Mouse (Mus musculus): ENCODE measurements around the gene Tmem208. TPM values are rescaled to one million over a fixed set of nuclear protein-coding genes. Genes with fewer than 3 reads are reported as not detected.
A peak's percentile ranks its signal among the peaks of the same experiment; 100 is the strongest.
"Not testable (repeated sequence)": the region's sequence is repeated elsewhere in the genome, so short reads cannot be mapped to it uniquely, and the experiment has no call there.

Tmem208 gene
- polyA plus RNA-seq, 1 experiment from 2014 or later, result 136 TPM

DNA sequence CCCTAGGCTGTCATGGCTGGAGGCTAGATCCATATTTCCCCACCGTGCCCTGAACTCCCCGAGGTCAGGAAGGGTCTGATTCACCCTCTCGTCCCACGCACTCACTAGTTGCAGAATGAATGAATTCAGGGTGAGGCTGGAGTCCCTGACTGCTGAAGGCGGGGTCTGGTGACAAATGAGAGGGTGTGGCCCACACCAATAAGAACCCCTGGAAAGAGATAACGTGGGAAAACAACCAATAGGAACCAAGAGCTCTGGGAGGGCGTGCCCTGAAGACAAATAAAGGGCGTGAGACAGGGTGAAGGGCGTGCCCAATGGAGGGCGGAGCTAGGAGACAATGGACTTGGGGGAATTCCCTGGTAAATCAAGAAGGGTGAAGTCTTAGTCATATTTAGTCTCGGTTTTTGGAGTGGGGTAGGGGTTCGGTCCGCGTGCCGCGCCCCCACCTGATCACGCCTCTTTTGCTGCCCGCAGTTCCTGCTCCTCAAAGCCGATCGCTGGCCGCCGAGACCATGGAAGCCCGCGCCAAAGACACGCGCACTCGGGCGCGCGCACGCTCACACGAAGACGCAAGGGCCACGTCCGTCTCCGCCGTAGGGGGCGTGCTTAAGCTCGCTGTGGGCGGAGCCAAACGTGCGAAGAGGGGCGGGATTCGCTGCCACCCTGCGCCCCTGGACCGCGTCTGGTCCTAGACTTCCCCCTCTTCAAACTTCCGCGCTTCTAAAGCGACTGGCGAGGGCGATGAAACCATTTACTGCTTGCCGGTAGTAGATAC, 37.0 kb upstream of the Tmem208 start:
- Histone ChIP-seq H3K4me2 (replicated peaks; ENCODE audit: low read depth, low read length) (peak overlapping the region; percentile 91), H3K4me1 (ENCODE audit: insufficient read depth, low read length) (peaks cover 20% of the 10 kb centered on the region), H3K36me3 (ENCODE audit: insufficient read depth, low read length) (no peaks in the 10 kb centered on the region; the same call in 1 of the 2 replicates), H3K9me3 (ENCODE audit: low read length) (no peaks in the 10 kb centered on the region), H3K4me3 (ENCODE audit: low read length) (peak overlapping the region; percentile 64), H3K27ac (ENCODE audit: low read length) (peak overlapping the region; percentile 84), H3K9ac (replicated peaks; ENCODE audit: low read length) (peak overlapping the region; percentile 72), H3K27me3 (ENCODE audit: insufficient read depth, low read length) (peaks cover 11% of the 10 kb centered on the region)
- ATAC-seq (ENCODE audit: low FRiP score, low TSS enrichment), result peak; percentile 88
- WGBS, result under 1% methylated on average over 53 of the region's 53 CpGs

GRCm38 (mm10) chr8:105289805-105290460, 36.2 kb upstream of the Tmem208 start, which contains the start of gene 4931428F04Rik:
TSS of gene 4931428F04Rik (minus strand) at chr8:105289864.
- H3K9me3 ChIP-seq (ENCODE audit: low read length), result no peaks in the 10 kb centered on the region
- peak within 1 kb of the TSS; percentile 84 for H3K27ac ChIP-seq (ENCODE audit: low read length)
- peak within 1 kb of the TSS; percentile 72 for H3K9ac ChIP-seq (replicated peaks; ENCODE audit: low read length)
- peak within 1 kb of the TSS; percentile 91 for H3K4me2 ChIP-seq (replicated peaks; ENCODE audit: low read depth, low read length)
- peaks cover 20% of the 10 kb centered on the region for H3K4me1 ChIP-seq (ENCODE audit: insufficient read depth, low read length)
- H3K27me3 ChIP-seq (ENCODE audit: insufficient read depth, low read length), result peaks cover 11% of the 10 kb centered on the region
- ATAC-seq (ENCODE audit: low FRiP score, low TSS enrichment), result peak; percentile 24
- WGBS, result 1% methylated on average over 43 of the region's 43 CpGs
- H3K4me3 ChIP-seq (ENCODE audit: low read length), result peak within 1 kb of the TSS; percentile 64
- no peaks in the 10 kb centered on the region for H3K36me3 ChIP-seq (ENCODE audit: insufficient read depth, low read length)

GRCm38 (mm10) chr8:105290554-105291314, 35.4 kb upstream of the Tmem208 start:
- no peak overlapping the region for H3K9ac ChIP-seq (replicated peaks; ENCODE audit: low read length)
- WGBS, result 6% methylated on average over 31 of the region's 31 CpGs
- H3K9me3 ChIP-seq (ENCODE audit: low read length), result no peaks in the 10 kb centered on the region
- H3K4me2 ChIP-seq (replicated peaks; ENCODE audit: low read depth, low read length), result peak overlapping the region; percentile 91
- H3K4me3 ChIP-seq (ENCODE audit: low read length), result peak overlapping the region; percentile 1; the same call in 1 of the 2 replicates
- H3K36me3 ChIP-seq (ENCODE audit: insufficient read depth, low read length), result no peaks in the 10 kb centered on the region
- no peak overlapping the region for H3K27ac ChIP-seq (ENCODE audit: low read length)
- no peak for ATAC-seq (ENCODE audit: low FRiP score, low TSS enrichment)
- peaks cover 20% of the 10 kb centered on the region for H3K4me1 ChIP-seq (ENCODE audit: insufficient read depth, low read length)
- peaks cover 11% of the 10 kb centered on the region for H3K27me3 ChIP-seq (ENCODE audit: insufficient read depth, low read length)

- not testable (repeated sequence) for H3K4me2 ChIP-seq (replicated peaks; ENCODE audit: low read depth, low read length); H3K9ac ChIP-seq (replicated peaks; ENCODE audit: low read length); ATAC-seq (ENCODE audit: low FRiP score, low TSS enrichment); H3K4me3 ChIP-seq (ENCODE audit: low read length); H3K9me3 ChIP-seq (ENCODE audit: low read length); H3K27ac ChIP-seq (ENCODE audit: low read length); H3K36me3 ChIP-seq (ENCODE audit: insufficient read depth, low read length)
- H3K27me3 ChIP-seq (ENCODE audit: insufficient read depth, low read length), result peaks cover 11% of the 10 kb centered on the region
- H3K4me1 ChIP-seq (ENCODE audit: insufficient read depth, low read length), result peaks cover 20% of the 10 kb centered on the region
- 78% methylated on average over 8 of the region's 8 CpGs for WGBS
Observed at GRCm38 (mm10) chr8:105291364-105291763, 34.8 kb upstream of the Tmem208 start.

GRCm38 (mm10) chr8:105291802-105292201, 34.4 kb upstream of the Tmem208 start:
- WGBS, result 73% methylated on average over 3 of the region's 3 CpGs
- H3K4me1 ChIP-seq (ENCODE audit: insufficient read depth, low read length), result peaks cover 23% of the 10 kb centered on the region
- H3K36me3 ChIP-seq (ENCODE audit: insufficient read depth, low read length); ATAC-seq (ENCODE audit: low FRiP score, low TSS enrichment); H3K4me3 ChIP-seq (ENCODE audit: low read length); H3K4me2 ChIP-seq (replicated peaks; ENCODE audit: low read depth, low read length); H3K9ac ChIP-seq (replicated peaks; ENCODE audit: low read length); H3K9me3 ChIP-seq (ENCODE audit: low read length); H3K27ac ChIP-seq (ENCODE audit: low read length): not testable (repeated sequence)
- H3K27me3 ChIP-seq (ENCODE audit: insufficient read depth, low read length), result peaks cover 11% of the 10 kb centered on the region

DNA sequence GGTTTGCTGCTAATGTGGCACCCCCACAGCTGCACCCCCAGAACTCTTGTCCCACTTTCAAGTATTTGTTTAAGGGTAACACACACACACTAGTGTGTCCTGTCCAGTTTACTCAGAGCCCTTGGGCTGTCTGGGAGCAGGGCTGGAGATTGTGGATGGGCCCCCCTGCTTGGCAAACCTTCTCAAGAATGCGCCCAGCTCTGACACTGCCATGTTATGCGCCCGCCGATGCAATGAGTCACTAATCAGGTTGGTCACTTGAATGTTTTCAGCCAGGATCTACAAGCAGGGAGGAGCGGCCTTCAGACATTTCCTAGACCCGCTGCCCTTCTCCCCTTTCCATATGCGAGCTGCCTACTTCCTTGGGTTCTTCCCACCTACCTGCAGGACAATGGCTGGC, 33.7 kb upstream of the Tmem208 start:
- Histone ChIP-seq H3K36me3 (ENCODE audit: insufficient read depth, low read length) (no peaks in the 10 kb centered on the region), H3K27ac (ENCODE audit: low read length) (no peak overlapping the region), H3K4me3 (ENCODE audit: low read length) (no peak overlapping the region), H3K9ac (replicated peaks; ENCODE audit: low read length) (no peak overlapping the region), H3K9me3 (ENCODE audit: low read length) (no peaks in the 10 kb centered on the region), H3K27me3 (ENCODE audit: insufficient read depth, low read length) (peaks cover 11% of the 10 kb centered on the region), H3K4me2 (replicated peaks; ENCODE audit: low read depth, low read length) (no peak overlapping the region), H3K4me1 (ENCODE audit: insufficient read depth, low read length) (peaks cover 27% of the 10 kb centered on the region)
- WGBS, result 90% methylated on average over 7 of the region's 7 CpGs
- no peak for ATAC-seq (ENCODE audit: low FRiP score, low TSS enrichment)

DNA sequence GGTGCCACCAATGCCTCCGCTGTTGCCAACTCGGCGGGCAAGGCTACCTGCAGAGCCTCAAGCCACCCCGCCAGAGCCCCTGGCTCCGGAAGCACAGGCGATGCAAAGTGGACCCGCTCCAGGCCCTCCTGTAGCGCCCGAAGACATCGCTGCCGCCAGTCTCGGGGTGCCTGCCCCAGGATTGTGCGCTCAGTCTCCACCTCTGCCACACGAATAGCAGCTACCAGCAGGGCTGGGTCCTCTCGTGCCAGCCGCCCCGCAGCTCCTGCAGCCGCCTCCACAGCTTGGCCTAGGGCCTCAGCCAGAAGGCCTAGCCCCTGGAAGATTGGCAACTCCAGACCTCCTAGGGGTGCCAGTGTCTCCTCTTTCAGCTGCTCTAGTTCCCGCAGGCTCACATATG, 32.7 kb upstream of the Tmem208 start:
- Histone ChIP-seq H3K4me1 (ENCODE audit: insufficient read depth, low read length) (peaks cover 30% of the 10 kb centered on the region), H3K27me3 (ENCODE audit: insufficient read depth, low read length) (peaks cover 11% of the 10 kb centered on the region), H3K4me3 (ENCODE audit: low read length) (no peak overlapping the region), H3K9me3 (ENCODE audit: low read length) (no peaks in the 10 kb centered on the region), H3K36me3 (ENCODE audit: insufficient read depth, low read length) (no peaks in the 10 kb centered on the region), H3K27ac (ENCODE audit: low read length) (no peak overlapping the region), H3K4me2 (replicated peaks; ENCODE audit: low read depth, low read length) (no peak overlapping the region), H3K9ac (replicated peaks; ENCODE audit: low read length) (no peak overlapping the region)
- ATAC-seq (ENCODE audit: low FRiP score, low TSS enrichment), result no peak
- 68% methylated on average over 19 of the region's 19 CpGs for WGBS

DNA sequence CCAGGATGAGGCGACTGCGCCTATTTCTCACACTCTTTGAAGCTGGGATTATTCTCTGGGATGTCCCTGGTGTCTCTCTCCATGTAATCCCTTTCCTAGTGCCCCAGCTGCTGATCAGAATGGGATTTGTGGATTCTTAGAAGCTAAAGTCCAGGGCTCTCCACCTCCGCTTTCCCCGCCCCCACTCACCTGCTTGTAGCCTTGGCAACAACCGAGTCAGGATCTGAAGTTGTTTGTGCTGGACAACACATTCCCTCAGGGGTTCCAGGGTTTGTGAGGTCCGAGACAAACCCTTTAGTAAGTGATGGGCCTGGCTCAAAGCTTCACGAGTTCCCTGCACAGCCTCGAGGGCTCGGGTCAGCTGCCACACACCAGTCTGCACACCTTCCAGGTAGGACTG, 31.4 kb upstream of the Tmem208 start:
- H3K4me1 ChIP-seq (ENCODE audit: insufficient read depth, low read length), result peaks cover 30% of the 10 kb centered on the region
- H3K4me3 ChIP-seq (ENCODE audit: low read length), result peak overlapping the region; percentile 35
- H3K36me3 ChIP-seq (ENCODE audit: insufficient read depth, low read length), result peaks cover 5% of the 10 kb centered on the region; the same call in 1 of the 2 replicates
- H3K9ac ChIP-seq (replicated peaks; ENCODE audit: low read length), result peak overlapping the region; percentile 24; the same call in 1 of the 2 replicates
- peak overlapping the region; percentile 45 for H3K4me2 ChIP-seq (replicated peaks; ENCODE audit: low read depth, low read length)
- H3K27ac ChIP-seq (ENCODE audit: low read length), result no peak overlapping the region
- 70% methylated on average over 9 of the region's 9 CpGs for WGBS
- peaks cover 11% of the 10 kb centered on the region for H3K27me3 ChIP-seq (ENCODE audit: insufficient read depth, low read length)
- no peaks in the 10 kb centered on the region for H3K9me3 ChIP-seq (ENCODE audit: low read length)
- ATAC-seq (ENCODE audit: low FRiP score, low TSS enrichment), result no peak

DNA sequence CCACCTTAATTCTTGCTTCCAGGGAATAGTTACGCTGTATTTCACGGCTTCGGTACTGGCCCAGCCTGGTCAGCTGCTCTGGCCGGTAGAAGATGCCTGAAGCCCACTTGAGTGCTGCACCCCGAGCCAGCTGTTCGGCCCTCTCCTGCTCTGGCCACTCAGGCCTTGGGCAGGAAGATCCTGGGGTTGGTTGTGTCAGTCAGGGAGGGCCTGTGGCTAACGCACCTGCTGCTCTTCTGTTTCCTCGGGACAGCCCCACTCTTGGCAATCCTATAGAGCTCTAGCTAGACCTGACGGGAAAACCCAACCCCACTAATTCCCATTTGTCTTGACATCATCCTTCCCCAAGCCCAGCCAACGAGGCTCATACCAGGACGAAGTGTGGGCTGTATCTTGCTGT, 30.9 kb upstream of the Tmem208 start:
- H3K4me3 ChIP-seq (ENCODE audit: low read length), result peak overlapping the region; percentile 35
- peak overlapping the region; percentile 24; the same call in 1 of the 2 replicates for H3K9ac ChIP-seq (replicated peaks; ENCODE audit: low read length)
- peaks cover 6% of the 10 kb centered on the region for H3K27me3 ChIP-seq (ENCODE audit: insufficient read depth, low read length)
- H3K9me3 ChIP-seq (ENCODE audit: low read length), result no peaks in the 10 kb centered on the region
- peak overlapping the region; percentile 45 for H3K4me2 ChIP-seq (replicated peaks; ENCODE audit: low read depth, low read length)
- peaks cover 25% of the 10 kb centered on the region for H3K4me1 ChIP-seq (ENCODE audit: insufficient read depth, low read length)
- 69% methylated on average over 11 of the region's 11 CpGs for WGBS
- peaks cover 10% of the 10 kb centered on the region for H3K36me3 ChIP-seq (ENCODE audit: insufficient read depth, low read length)
- H3K27ac ChIP-seq (ENCODE audit: low read length), result peak overlapping the region; percentile 66
- no peak for ATAC-seq (ENCODE audit: low FRiP score, low TSS enrichment)
